In the genomic region with DNA sequence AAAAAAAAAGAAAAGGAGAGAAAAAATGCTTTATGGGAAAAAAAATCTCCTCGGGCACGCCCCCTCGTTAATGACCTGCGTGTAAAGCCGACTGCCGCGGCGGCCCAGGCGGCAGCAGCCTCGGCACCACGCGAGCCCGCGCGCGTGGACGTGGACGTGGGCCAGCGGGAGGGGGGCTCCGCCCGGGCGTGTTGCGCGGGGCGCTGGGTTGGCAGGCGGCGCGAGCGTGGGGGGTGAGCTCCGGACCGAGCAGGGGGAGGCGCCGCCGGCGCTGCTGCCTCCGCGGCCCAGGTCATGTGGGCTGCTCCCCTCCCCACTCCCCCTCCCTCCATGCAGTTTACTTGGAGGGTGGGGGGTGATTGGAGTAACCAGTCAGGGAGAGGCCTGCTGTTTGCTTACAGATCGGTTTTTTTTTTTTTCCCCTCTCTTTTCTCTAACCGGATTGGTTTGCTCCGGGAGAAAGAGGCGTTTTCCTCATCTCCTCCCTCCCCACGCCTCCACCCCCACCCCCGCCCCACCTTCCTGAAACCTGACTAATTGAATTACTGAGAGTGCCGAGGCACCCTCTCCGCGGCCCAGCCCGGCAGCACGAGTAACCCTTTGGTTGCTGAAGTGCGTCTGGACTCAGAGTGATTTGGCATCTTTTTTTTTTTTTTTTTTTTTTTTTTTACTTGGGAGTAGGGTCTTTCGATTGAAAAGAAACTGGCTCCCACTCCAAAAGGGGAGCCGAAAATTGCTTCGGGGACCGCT, we compare ENCODE assay signal across 8 mouse cellular contexts. TPM values are rescaled to one million over a fixed set of nuclear protein-coding genes. Genes with fewer than 3 reads are reported as not detected.
DNase-seq lines count a peak whose midpoint lies in the region; ATAC-seq and TF ChIP-seq lines count a peak whose summit lies in the region.

No protein-coding gene starts in this region.

- intact Hi-C loops in left cerebral cortex, postnatal 25 days (cut with DNase I), result loop anchor here (5.0 to 10.0 kb wide), 5 partner anchors 129 to 408 kb away; no protein-coding TSS in a partner anchor

- H3K4me3 ChIP-seq in intestine, embryonic 14.5 days (ENCODE audit: low read depth, low read length), result peak overlapping the region; percentile 88
- peak overlapping the region; percentile 63 for H3K4me3 ChIP-seq in small intestine, adult 2 months (ENCODE audit: low read depth, low read length)

- H3K9me3 ChIP-seq in intestine, embryonic 14.5 days (ENCODE audit: control insufficient read depth, low read length), result no peaks in the 10 kb centered on the region

- H3K4me1 ChIP-seq in intestine, embryonic 14.5 days (replicated peaks; ENCODE audit: control insufficient read depth, insufficient read depth, low read length), result peaks cover 12% of the 10 kb centered on the region
- H3K4me1 ChIP-seq in small intestine, adult 2 months (ENCODE audit: control insufficient read depth, insufficient read depth, insufficient read length, low read length), result peaks cover 4% of the 10 kb centered on the region; the same call in 1 of the 2 replicates

- TF ChIP-seq POLR2A in small intestine, adult 2 months (IDR thresholded peaks at IDR 0.05; ENCODE audit: low read depth, low read length), result no peak; the same call in 1 of the 2 replicates

- H3K9ac ChIP-seq in intestine, embryonic 14.5 days (ENCODE audit: low read length), result peak overlapping the region; percentile 94

- ATAC-seq in intestine, embryonic 14.5 days (replicated peaks; ENCODE audit: low FRiP score, low TSS enrichment, low read depth), result peak; percentile 86
- ATAC-seq in megakaryocyte-erythroid progenitor cell, adult 5-6 weeks (replicated peaks; ENCODE audit: low FRiP score, low TSS enrichment, poor library complexity, severe bottlenecking), result no peak

- peak overlapping the region; percentile 87 for H3K27ac ChIP-seq in intestine, embryonic 14.5 days (ENCODE audit: low read depth)
- no peak overlapping the region for H3K27ac ChIP-seq in small intestine, adult 2 months (ENCODE audit: insufficient read depth, low read depth, low read length)

- peak overlapping the region; percentile 95 for H3K4me2 ChIP-seq in intestine, embryonic 14.5 days (ENCODE audit: low read length)

- no peaks in the 10 kb centered on the region for H3K36me3 ChIP-seq in intestine, embryonic 14.5 days (ENCODE audit: control insufficient read depth, insufficient read depth, low read length)
- H3K36me3 ChIP-seq in small intestine, adult 2 months (ENCODE audit: control insufficient read depth, insufficient read depth, low read length), result no peaks in the 10 kb centered on the region

- TF ChIP-seq CTCF in small intestine, adult 2 months (IDR thresholded peaks at IDR 0.05; ENCODE audit: extremely low read depth, insufficient read length, insufficient replicate concordance, low read depth, low read length), result no peak

- WGBS in intestine, embryonic 14.5 days, result under 1% methylated on average over 44 of the region's 53 CpGs
- WGBS in small intestine, adult 2 months, result under 1% methylated on average over 47 of the region's 53 CpGs

- no peaks in the 10 kb centered on the region for H3K27me3 ChIP-seq in intestine, embryonic 14.5 days (replicated peaks; ENCODE audit: control insufficient read depth, insufficient read depth, low read length)
- peaks cover 39% of the 10 kb centered on the region for H3K27me3 ChIP-seq in small intestine, adult 2 months (ENCODE audit: control insufficient read depth, insufficient read depth, low read length)

- DNase-seq in adrenal gland, adult 8-10 months, result peak; percentile 83
- peak; percentile 96 for DNase-seq in embryo, embryonic 10.5 days (ENCODE audit: low spot score)
- peak; percentile 73 for DNase-seq in gastrocnemius, postnatal 25 days
- peak; percentile 93 for DNase-seq in intestine, embryonic 14.5 days (ENCODE audit: low spot score)
- peak; percentile 79 to 89 for DNase-seq in left cerebral cortex, postnatal 25 days (ENCODE audit: low spot score in 2 of 2)
- peak; percentile 96 for DNase-seq in mesoderm, embryonic 11.5 days (ENCODE audit: low read depth, low spot score)

RNA-seq across cellular contexts. Expression of gene Efna5, which starts 1.8 kb away (rescaled TPM):
- total RNA-seq in adrenal gland, adult 8-10 months (2022), result 10 to 100 TPM; 13.8 to 20.8 (median 16.9) TPM
- 1 to 10 TPM in 1 of 2 experiments, under 1 TPM in 1; 0.46 to 2.9 TPM for total RNA-seq in gastrocnemius, postnatal 25 days (2021)
- 42.4 and 51.1 TPM in 2 replicates for polyA plus RNA-seq in intestine, embryonic 14.5 days (2014; fragmentation: Nextera tagmentation; extraction: Ambion mirVana)
- total RNA-seq in left cerebral cortex, postnatal 25 days (2021), result 10 to 100 TPM; 32.8 to 41.5 TPM
- polyA plus RNA-seq in small intestine, adult 2 months (2012; rRNA removed), result 0.46 and 0.80 TPM in 2 replicates
- not detected in 2 replicates for total RNA-seq in megakaryocyte-erythroid progenitor cell, adult 5-6 weeks (2014; fragmentation: Nextera tagmentation)
- total RNA-seq in megakaryocyte-erythroid progenitor cell, adult 5-6 weeks (2017), result not detected in 2 replicates
